Mouse (Mus musculus) spleen, adult 2 months (tissue): ENCODE data around the gene 1110032A03Rik.

Experiments used
- CTCF ChIP-seq: fragments of 200-500 bp; IDR thresholded peaks from 2 replicates; pipeline ENCODE4 v1.5.1; 2011; ENCODE audit warnings: mild to moderate bottlenecking, inconsistent platforms; ENCODE audit not compliant: insufficient read depth, insufficient read length, insufficient replicate concordance; ENCODE audit errors: extremely low read depth
- POLR2A ChIP-seq: fragments of 200-500 bp; IDR thresholded peaks from 2 replicates; pipeline ENCODE4 v1.6.1; 2011; ENCODE audit warnings: low read depth, low read length, inconsistent platforms

- TF ChIP-seq CTCF = no peak
- TF ChIP-seq POLR2A = no peak
Measured at GRCm38 (mm10) chr9:50721061-50721460, 54.3 kb downstream of the 1110032A03Rik start.
